Mouse (Mus musculus) gastrocnemius, adult 8-10 months (tissue): ENCODE results near the gene Zfp472. TPM values are rescaled to one million over a fixed set of nuclear protein-coding genes. Genes with fewer than 3 reads are reported as not detected.
"Not testable (repeated sequence)": the region's sequence is repeated elsewhere in the genome, so short reads cannot be mapped to it uniquely, and the experiment has no call there.

Experiments used
- DNase-seq, 2 experiments: peaks; one replicate each; pipeline ENCODE4 v3.0.0; 2022; ENCODE audit warnings: low spot score in 2 of 2
- total RNA-seq, 4 experiments: library from RNA; stranded (reverse); gene quantifications; 2 replicates each; pipeline ENCODE4 v1.2.4; 2022

Gene Zfp472
- total RNA-seq, 4 experiments from 2014 or later: 1.1 to 1.7 (median 1.4) TPM

- DNase-seq: no peak
These were observed 32.9 kb downstream of the Zfp472 start for GRCm38 (mm10) chr17:32998492-32998891.

- no peak for DNase-seq
These were observed 42.7 kb downstream of the Zfp472 start for GRCm38 (mm10) chr17:33008337-33008736.

- not testable (repeated sequence) for DNase-seq
These were observed 54.8 kb downstream of the Zfp472 start for GRCm38 (mm10) chr17:33020434-33020833.

Other genes starting within 250 kb of the Zfp472 start
- 10 to 100 TPM; 20.6 to 27.2 (median 22.8) TPM for gene Zfp871, start 177.5 kb upstream of the Zfp472 start, total RNA-seq
- under 1 TPM in 3 of 4 experiments, not detected in 1; 0.13 to 0.24 (median 0.22) TPM for gene Zfp811, start 155.9 kb upstream of the Zfp472 start, total RNA-seq
- gene Zfp799, start 135.6 kb upstream of the Zfp472 start, total RNA-seq: 10 to 100 TPM in 1 of 4 experiments, 1 to 10 TPM in 3; 5.6 to 11.0 (median 7.9) TPM
- 1 to 10 TPM; 4.8 to 8.5 (median 8.1) TPM for gene Zfp870, start 74.2 kb upstream of the Zfp472 start, total RNA-seq
- under 1 TPM in 2 of 4 experiments, not detected in 2; 0.18 to 0.44 TPM for gene Cyp4f14, start 48.5 kb upstream of the Zfp472 start, total RNA-seq
- 1 to 10 TPM; 6.3 to 9.3 (median 7.2) TPM for gene Cyp4f13, start 18.4 kb upstream of the Zfp472 start, total RNA-seq
- 1 to 10 TPM; 3.7 to 4.0 (median 3.9) TPM for gene Zfp952, start 27.3 kb downstream of the Zfp472 start, total RNA-seq
- gene Zfp763, start 67.6 kb downstream of the Zfp472 start, total RNA-seq: 1 to 10 TPM; 1.8 to 4.8 (median 4.4) TPM
- gene 4921501E09Rik, start 102.2 kb downstream of the Zfp472 start, total RNA-seq: not detected
- 1 to 10 TPM; 3.9 to 5.1 (median 4.5) TPM for gene Zfp563, start 123.5 kb downstream of the Zfp472 start, total RNA-seq
- gene Morc2b, start 173.9 kb downstream of the Zfp472 start, total RNA-seq: under 1 TPM; 0.17 to 0.62 (median 0.27) TPM
- not detected for gene Olfr55, start 202.6 kb downstream of the Zfp472 start, total RNA-seq
- gene Olfr239, start 225.5 kb downstream of the Zfp472 start, total RNA-seq: not detected